Comparison of ENCODE assay signal across 10 mouse cellular contexts in genomic region chr7:91862806-91863531, GRCm38 (mm10).
A peak's percentile ranks its signal among the peaks of the same experiment; 100 is the strongest.
DNase-seq lines count a peak whose midpoint lies in the region; ATAC-seq and TF ChIP-seq lines count a peak whose summit lies in the region.
"Had no signal": no experiment of that assay in that cellular context is flagged by ENCODE, and none has a peak within 500 bp of the region (broad histone marks: within the 10 kb centered on the region; RNA-seq: fewer than 3 reads in every experiment).

No protein-coding gene starts in this region.

- peak overlapping the region; percentile 40; the same call in 1 of the 2 replicates for H3K27ac ChIP-seq in layer of hippocampus, adult 2 months
- H3K27ac ChIP-seq in forebrain, embryonic 13.5 days = no peak overlapping the region
- H3K27ac ChIP-seq in midbrain, embryonic 12.5 days (replicated peaks) = no peak overlapping the region

- H3K27me3 ChIP-seq in forebrain, embryonic 13.5 days = no peaks in the 10 kb centered on the region
- H3K27me3 ChIP-seq in midbrain, embryonic 12.5 days = no peaks in the 10 kb centered on the region

- no peak for TF ChIP-seq CTCF in layer of hippocampus, adult 2 months (conservative IDR thresholded peaks at IDR 0.05)

- ATAC-seq in forebrain, embryonic 13.5 days = peak; percentile 92
- ATAC-seq in midbrain, embryonic 12.5 days (ENCODE audit: low FRiP score, low read depth) = peak; percentile 80

- peak in 1 of 2 experiments; percentile 10 for DNase-seq in layer of hippocampus, adult 2 months (ENCODE audit: low spot score in 2 of 2)
- DNase-seq in layer of hippocampus, postnatal 25 days (ENCODE audit: extremely low spot score in 1 of 2, low spot score in 1 of 2) = no peak
- DNase-seq in adrenal gland, postnatal 10 days = peak; percentile 60
- DNase-seq in thymus, postnatal 25 days = no peak
- DNase-seq in heart, postnatal 36 days = no peak
- DNase-seq in ovary, postnatal 10 days (ENCODE audit: low spot score) = no peak
- DNase-seq: cerebellum, adult 11 months; layer of hippocampus, postnatal 36 days had no signal

- intact Hi-C loops in heart, postnatal 36 days (cut with DNase I) = no loop called here

- 63% methylated on average over 5 of the region's 5 CpGs for WGBS in forebrain, embryonic 13.5 days
- WGBS in midbrain, embryonic 12.5 days = 63% methylated on average over 5 of the region's 5 CpGs

- no peak overlapping the region for H3K9ac ChIP-seq in forebrain, embryonic 13.5 days
- no peak overlapping the region for H3K9ac ChIP-seq in midbrain, embryonic 12.5 days (replicated peaks)

- no peak overlapping the region for H3K4me2 ChIP-seq in forebrain, embryonic 13.5 days
- H3K4me2 ChIP-seq in midbrain, embryonic 12.5 days (replicated peaks) = no peak overlapping the region

- H3K4me1 ChIP-seq in forebrain, embryonic 13.5 days = no peaks in the 10 kb centered on the region
- H3K4me1 ChIP-seq in midbrain, embryonic 12.5 days = peaks cover 4% of the 10 kb centered on the region; the same call in 1 of the 2 replicates

- no peaks in the 10 kb centered on the region for H3K36me3 ChIP-seq in forebrain, embryonic 13.5 days (ENCODE audit: poor library complexity, severe bottlenecking)
- H3K36me3 ChIP-seq in midbrain, embryonic 12.5 days = no peaks in the 10 kb centered on the region

- H3K9me3 ChIP-seq in forebrain, embryonic 13.5 days (replicated peaks) = no peaks in the 10 kb centered on the region
- H3K9me3 ChIP-seq in midbrain, embryonic 12.5 days = no peaks in the 10 kb centered on the region

- no peak overlapping the region for H3K4me3 ChIP-seq in layer of hippocampus, adult 2 months
- no peak overlapping the region for H3K4me3 ChIP-seq in forebrain, embryonic 13.5 days
- H3K4me3 ChIP-seq in midbrain, embryonic 12.5 days = no peak overlapping the region
